Mouse (Mus musculus) Patski (cell line): Measurements from ENCODE around the gene Ppp2ca. TPM values are rescaled to one million over a fixed set of nuclear protein-coding genes. Genes with fewer than 3 reads are reported as not detected.
"Not testable (repeated sequence)": the region's sequence is repeated elsewhere in the genome, so short reads cannot be mapped to it uniquely, and the experiment has no call there.

Experiments used
- ATAC-seq: fragments of 100-300 bp; one replicate; pipeline ENCODE4 v1.8.0; 2021
- CTCF ChIA-PET: fragments of 350-600 bp; sonication (Branson Sonifier 250); formaldehyde crosslinking; loops from one replicate; lab custom pipeline; 2022; ENCODE audit warnings: inconsistent platforms; lab: Charles Lee
- POLR2A ChIA-PET: fragments of 350-600 bp; sonication (Branson Sonifier 250); formaldehyde crosslinking; loops from one replicate; lab custom pipeline; 2022; ENCODE audit warnings: antibody characterized with exemption, inconsistent platforms; lab: Charles Lee
- DNase-seq: peaks from one replicate; pipeline ENCODE4 v3.0.0-alpha.2; 2011; ENCODE audit warnings: low read depth, low spot score
- H3K27me3 ChIP-seq: fragments of 371-371 bp; one replicate; pipeline ENCODE4 v1.5.1; 2021
- CTCF ChIP-seq: fragments of 100-300 bp; IDR thresholded peaks from one replicate; pipeline ENCODE4 v1.5.1; 2021
- in situ Hi-C: fragments of 300-500 bp; cut with MboI; formaldehyde crosslinking; loops from 3 replicates; pipeline ENCODE4 v1.11.1; 2018; ENCODE audit warnings: low pct_unique_long_range_greater_than_20kb, mixed read lengths
- polyA plus RNA-seq: library from polyadenylated mRNA; unstranded; gene quantifications from one replicate; pipeline ENCODE4 v1.2.3, GENCODE M21; 2021

Ppp2ca gene
- polyA plus RNA-seq, 1 experiment from 2014 or later = 78.7 TPM

- in situ Hi-C loops = no loop called here
- CTCF ChIA-PET = interaction anchor here (0.8 kb wide), 2 partner anchors 12 to 20 kb away, joined by 3 read pairs; no protein-coding TSS in a partner anchor
- DNase-seq (no peak), ATAC-seq (no peak)
- TF ChIP-seq CTCF = no peak
- no peaks in the 10 kb centered on the region for H3K27me3 ChIP-seq
- POLR2A ChIA-PET = no interaction called here
These were observed 10.9 kb downstream of the Ppp2ca start for GRCm38 (mm10) chr11:52109421-52109820.

- ChIA-PET POLR2A (no interaction called here), CTCF (no interaction called here)
- no peak for TF ChIP-seq CTCF
- no peaks in the 10 kb centered on the region for H3K27me3 ChIP-seq
- in situ Hi-C loops = no loop called here
- DNase-seq = no peak
- ATAC-seq = no peak
These were observed 17.0 kb downstream of the Ppp2ca start for GRCm38 (mm10) chr11:52115479-52115878.

- CTCF ChIA-PET = not testable (repeated sequence)
These were observed 17.6 kb downstream of the Ppp2ca start for GRCm38 (mm10) chr11:52116117-52116516.

GRCm38 (mm10) chr11:52117156-52117555 lies 18.7 kb downstream of the Ppp2ca start:
- no peak for TF ChIP-seq CTCF
- H3K27me3 ChIP-seq = no peaks in the 10 kb centered on the region
- in situ Hi-C loops = no loop called here
- POLR2A ChIA-PET = interaction anchor here (0.6 to 0.8 kb wide), 2 partner anchors 10 to 18 kb away, joined by 3 read pairs; no protein-coding TSS in a partner anchor
- DNase-seq (no peak), ATAC-seq (no peak)
- CTCF ChIA-PET = interaction anchor here (0.7 to 1.0 kb wide), 2 partner anchors 15 to 18 kb away, joined by 3 to 4 read pairs; no protein-coding TSS in a partner anchor

More at GRCm38 (mm10) chr11:52116117-52116516, 17.6 kb downstream of the Ppp2ca start:
- in situ Hi-C loops, ATAC-seq, DNase-seq, POLR2A ChIA-PET, H3K27me3 ChIP-seq: not testable (repeated sequence)

- CTCF ChIA-PET = interaction anchor here (0.9 kb wide), 1 partner anchor 11 kb away, joined by 3 read pairs; no protein-coding TSS in a partner anchor
- in situ Hi-C loops, POLR2A ChIA-PET, H3K27me3 ChIP-seq, ATAC-seq, DNase-seq: not testable (repeated sequence)
- peak; percentile 53 for TF ChIP-seq CTCF
These were observed 21.9 kb downstream of the Ppp2ca start for GRCm38 (mm10) chr11:52120415-52120814.

- DNase-seq = no peak
- CTCF ChIA-PET = no interaction called here
- ATAC-seq = peak; percentile 54
- in situ Hi-C loops = no loop called here
- POLR2A ChIA-PET = no interaction called here
- TF ChIP-seq CTCF = no peak
- no peaks in the 10 kb centered on the region for H3K27me3 ChIP-seq
These were observed 23.6 kb downstream of the Ppp2ca start for GRCm38 (mm10) chr11:52122045-52122444.

GRCm38 (mm10) chr11:52124468-52124867 lies 26.0 kb downstream of the Ppp2ca start:
- H3K27me3 ChIP-seq = no peaks in the 10 kb centered on the region
- no peak for TF ChIP-seq CTCF
- ATAC-seq = no peak
- in situ Hi-C loops = no loop called here
- ChIA-PET CTCF (interaction anchor here (1.3 kb wide), 1 partner anchor 96 kb away, joined by 3 read pairs; no protein-coding TSS in a partner anchor), POLR2A (interaction anchor here (0.7 kb wide), 1 partner anchor 357 kb away, joined by 3 read pairs; no protein-coding TSS in a partner anchor)
- no peak for DNase-seq

- DNase-seq = no peak
- CTCF ChIA-PET = no interaction called here
- POLR2A ChIA-PET = interaction anchor here (0.6 kb wide), 1 partner anchor 10 kb away, joined by 3 read pairs; no protein-coding TSS in a partner anchor
- no peak for ATAC-seq
- TF ChIP-seq CTCF = no peak
- in situ Hi-C loops = no loop called here
- no peaks in the 10 kb centered on the region for H3K27me3 ChIP-seq
These were observed 28.7 kb downstream of the Ppp2ca start for GRCm38 (mm10) chr11:52127169-52127568.

GRCm38 (mm10) chr11:52127760-52128159 lies 29.3 kb downstream of the Ppp2ca start:
- in situ Hi-C loops = no loop called here
- no peak for TF ChIP-seq CTCF
- no peak for DNase-seq
- ATAC-seq = no peak
- no peaks in the 10 kb centered on the region for H3K27me3 ChIP-seq
- POLR2A ChIA-PET = no interaction called here
- CTCF ChIA-PET = no interaction called here

- in situ Hi-C loops = no loop called here
- no peak for DNase-seq
- no peak for ATAC-seq
- ChIA-PET CTCF (interaction anchor here (0.9 to 1.5 kb wide), 4 partner anchors 19 to 311 kb away, joined by 3 to 4 read pairs (median 4); no protein-coding TSS in a partner anchor), POLR2A (no interaction called here)
- H3K27me3 ChIP-seq = no peaks in the 10 kb centered on the region
- no peak for TF ChIP-seq CTCF
These were observed 30.0 kb downstream of the Ppp2ca start for GRCm38 (mm10) chr11:52128316-52129061.

- POLR2A ChIA-PET = interaction anchor here (0.6 kb wide), 1 partner anchor 194 kb away, joined by 3 read pairs; no protein-coding TSS in a partner anchor
- H3K27me3 ChIP-seq = no peaks in the 10 kb centered on the region
- in situ Hi-C loops = no loop called here
- ATAC-seq (no peak), DNase-seq (no peak)
- TF ChIP-seq CTCF = peak; percentile 36
- CTCF ChIA-PET = interaction anchor here (0.9 to 1.5 kb wide), 5 partner anchors 20 to 311 kb away, joined by 3 to 4 read pairs (median 4); no protein-coding TSS in a partner anchor
These were observed 30.7 kb downstream of the Ppp2ca start for GRCm38 (mm10) chr11:52129171-52129570.
